Mouse (Mus musculus): ENCODE data around the gene Lhfp. TPM values are rescaled to one million over a fixed set of nuclear protein-coding genes. Genes with fewer than 3 reads are reported as not detected.
A peak's percentile ranks its signal among the peaks of the same experiment; 100 is the strongest.
"Not testable (repeated sequence)": the region's sequence is repeated elsewhere in the genome, so short reads cannot be mapped to it uniquely, and the experiment has no call there.

Gene Lhfp
- total and polyA plus RNA-seq, 2 experiments: 10.6 to 15.3 TPM

DNA sequence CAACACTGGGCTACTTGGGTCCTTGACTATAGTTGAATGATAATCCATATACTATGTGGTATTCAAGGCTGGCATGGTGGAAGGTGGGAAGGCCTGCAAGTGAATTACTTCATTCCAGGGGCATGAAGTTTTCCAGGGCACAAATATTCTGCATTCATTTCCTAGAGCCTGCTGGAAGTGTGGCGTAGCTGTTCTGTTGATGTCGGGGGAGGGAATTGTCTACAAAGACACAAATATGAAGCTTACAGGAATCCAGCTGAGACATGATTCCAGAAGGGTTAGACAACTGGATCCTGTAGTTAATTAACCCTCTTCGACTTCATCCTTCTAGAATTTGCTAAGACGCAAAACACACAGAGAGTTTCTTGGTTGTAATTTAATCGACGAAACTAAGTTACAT, 60.4 kb downstream of the Lhfp start:
- H3K4me1 ChIP-seq (ENCODE audit: control insufficient read depth, insufficient read depth, low read length): no peaks in the 10 kb centered on the region
- H3K79me2 ChIP-seq (ENCODE audit: control insufficient read depth, insufficient read depth, low read length): no peaks in the 10 kb centered on the region
- no peak overlapping the region for H3K27ac ChIP-seq (replicated peaks; ENCODE audit: insufficient read depth, low read depth, low read length)
- H3K9ac ChIP-seq (ENCODE audit: low read depth, low read length): no peak overlapping the region
- DNase-seq (ENCODE audit: extremely low read depth, low read depth, low spot score): no peak
- no peak overlapping the region for H3K4me3 ChIP-seq (ENCODE audit: insufficient read depth, low read depth, low read length)
- WGBS: 75% methylated on average over 6 of the region's 6 CpGs
- no peaks in the 10 kb centered on the region for H3K27me3 ChIP-seq (ENCODE audit: control insufficient read depth, insufficient read depth, low read length)
- TF ChIP-seq CTCF (IDR thresholded peaks at IDR 0.05; ENCODE audit: low read depth, low read length): no peak
- no peak for TF ChIP-seq POLR2A (IDR thresholded peaks at IDR 0.05; ENCODE audit: extremely low read depth, insufficient read depth, low read length)
- H3K36me3 ChIP-seq (ENCODE audit: control insufficient read depth, insufficient read depth, low read length): no peaks in the 10 kb centered on the region

DNA sequence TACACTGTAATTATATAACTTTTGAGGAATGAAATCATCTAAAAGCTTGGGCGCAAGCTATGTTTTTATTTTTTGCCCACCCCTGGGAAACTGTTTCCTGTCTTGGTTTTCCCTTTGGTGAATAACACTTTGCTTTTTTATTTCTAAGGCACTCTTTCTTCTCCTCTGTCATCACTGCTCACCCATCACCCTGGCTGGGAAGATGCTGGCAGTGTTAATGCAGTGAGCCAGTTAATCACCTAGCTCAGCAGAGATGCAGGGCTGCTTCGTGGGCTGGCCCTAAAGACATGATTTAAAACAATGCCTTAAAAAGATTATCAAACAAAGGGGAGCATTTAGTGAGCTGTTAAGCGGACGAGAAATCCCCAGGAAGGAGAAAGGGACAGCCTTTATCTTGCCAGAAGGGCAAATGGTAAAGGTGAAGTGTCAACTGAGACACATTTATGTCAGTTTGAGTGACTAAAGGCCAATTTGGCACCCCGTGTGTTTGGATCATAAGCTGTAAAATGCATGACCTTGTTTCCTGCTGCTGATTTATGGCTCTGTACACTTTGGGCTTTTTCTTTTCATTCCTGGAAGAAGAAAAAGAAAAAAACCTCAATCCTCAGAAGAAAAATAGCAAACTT, 60.9 kb downstream of the Lhfp start:
- H3K4me3 ChIP-seq (ENCODE audit: insufficient read depth, low read depth, low read length): no peak overlapping the region
- 29% methylated on average over 5 of the region's 5 CpGs for WGBS
- TF ChIP-seq CTCF (IDR thresholded peaks at IDR 0.05; ENCODE audit: low read depth, low read length) (no peak), POLR2A (IDR thresholded peaks at IDR 0.05; ENCODE audit: extremely low read depth, insufficient read depth, low read length) (no peak)
- H3K4me1 ChIP-seq (ENCODE audit: control insufficient read depth, insufficient read depth, low read length): no peaks in the 10 kb centered on the region
- H3K27me3 ChIP-seq (ENCODE audit: control insufficient read depth, insufficient read depth, low read length): no peaks in the 10 kb centered on the region
- H3K27ac ChIP-seq (replicated peaks; ENCODE audit: insufficient read depth, low read depth, low read length): no peak overlapping the region
- DNase-seq (ENCODE audit: extremely low read depth, low read depth, low spot score): no peak
- no peaks in the 10 kb centered on the region for H3K36me3 ChIP-seq (ENCODE audit: control insufficient read depth, insufficient read depth, low read length)
- no peaks in the 10 kb centered on the region for H3K79me2 ChIP-seq (ENCODE audit: control insufficient read depth, insufficient read depth, low read length)
- H3K9ac ChIP-seq (ENCODE audit: low read depth, low read length): no peak overlapping the region

DNA sequence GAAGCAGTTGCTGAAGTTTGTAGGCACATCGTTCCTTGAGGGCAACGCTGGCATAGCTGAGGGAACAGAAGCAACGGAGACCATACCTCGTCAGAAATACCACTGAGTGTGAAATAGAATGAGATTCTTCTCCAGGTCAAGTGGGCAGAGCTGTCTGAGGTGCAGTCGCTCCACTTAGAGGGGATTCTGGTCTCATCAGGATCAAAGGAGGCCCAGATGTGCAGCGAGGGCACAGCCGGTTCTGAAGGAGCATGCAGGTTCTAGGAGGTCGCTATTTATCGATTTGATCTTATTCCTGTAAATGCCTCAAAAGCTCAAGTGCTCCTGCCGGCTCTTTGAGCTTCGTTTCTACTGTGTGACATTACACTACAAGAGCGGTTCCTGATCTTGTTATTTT, 61.4 kb downstream of the Lhfp start:
- Histone ChIP-seq H3K36me3 (ENCODE audit: control insufficient read depth, insufficient read depth, low read length) (no peaks in the 10 kb centered on the region), H3K27me3 (ENCODE audit: control insufficient read depth, insufficient read depth, low read length) (no peaks in the 10 kb centered on the region), H3K4me1 (ENCODE audit: control insufficient read depth, insufficient read depth, low read length) (no peaks in the 10 kb centered on the region), H3K27ac (replicated peaks; ENCODE audit: insufficient read depth, low read depth, low read length) (no peak overlapping the region), H3K4me3 (ENCODE audit: insufficient read depth, low read depth, low read length) (no peak overlapping the region), H3K79me2 (ENCODE audit: control insufficient read depth, insufficient read depth, low read length) (no peaks in the 10 kb centered on the region), H3K9ac (ENCODE audit: low read depth, low read length) (no peak overlapping the region)
- no peak for TF ChIP-seq POLR2A (IDR thresholded peaks at IDR 0.05; ENCODE audit: extremely low read depth, insufficient read depth, low read length)
- no peak for TF ChIP-seq CTCF (IDR thresholded peaks at IDR 0.05; ENCODE audit: low read depth, low read length)
- WGBS: 59% methylated on average over 12 of the region's 12 CpGs
- no peak for DNase-seq (ENCODE audit: extremely low read depth, low read depth, low spot score)

DNA sequence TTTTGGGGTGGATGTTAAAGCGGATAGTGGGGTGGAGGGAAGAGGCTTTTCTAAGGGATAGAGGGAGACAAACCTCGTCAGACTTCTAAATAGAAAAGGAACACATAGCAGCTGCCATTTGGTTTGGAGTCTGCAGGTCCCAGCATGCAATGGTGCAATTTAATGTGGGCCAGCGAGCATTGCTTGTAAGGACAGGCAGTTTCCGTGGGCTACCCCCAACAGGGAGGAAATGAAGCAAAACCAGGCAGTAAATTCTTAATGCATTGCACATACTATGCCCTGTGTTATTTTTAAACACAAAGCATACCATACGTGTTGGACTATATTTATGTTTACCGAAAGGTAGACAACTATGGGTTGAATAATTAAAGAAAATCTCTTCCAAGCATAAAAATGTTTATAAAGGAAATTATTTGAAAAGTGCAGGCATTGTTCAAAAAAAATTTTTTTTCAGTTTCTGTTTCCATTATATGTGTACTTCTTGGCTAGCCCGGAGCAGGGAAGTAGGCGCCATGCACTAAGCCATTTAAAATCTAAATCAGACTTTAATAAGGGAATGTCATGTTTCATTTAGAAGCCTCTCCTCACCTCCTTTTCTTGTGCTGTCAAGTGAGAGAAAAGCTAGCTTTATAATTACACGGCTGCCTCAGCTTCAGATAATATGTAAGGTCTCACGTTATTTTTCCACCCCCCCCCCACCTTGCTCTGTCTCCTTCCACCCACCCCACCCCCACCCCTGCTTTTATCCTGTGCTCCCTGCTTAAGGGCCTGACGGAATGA, 67.5 kb downstream of the Lhfp start:
- Histone ChIP-seq H3K79me2 (ENCODE audit: control insufficient read depth, insufficient read depth, low read length) (no peaks in the 10 kb centered on the region), H3K27me3 (ENCODE audit: control insufficient read depth, insufficient read depth, low read length) (no peaks in the 10 kb centered on the region), H3K27ac (replicated peaks; ENCODE audit: insufficient read depth, low read depth, low read length) (no peak overlapping the region), H3K4me3 (ENCODE audit: insufficient read depth, low read depth, low read length) (no peak overlapping the region), H3K9ac (ENCODE audit: low read depth, low read length) (no peak overlapping the region), H3K36me3 (ENCODE audit: control insufficient read depth, insufficient read depth, low read length) (no peaks in the 10 kb centered on the region), H3K4me1 (ENCODE audit: control insufficient read depth, insufficient read depth, low read length) (no peaks in the 10 kb centered on the region)
- TF ChIP-seq POLR2A (IDR thresholded peaks at IDR 0.05; ENCODE audit: extremely low read depth, insufficient read depth, low read length): no peak
- TF ChIP-seq CTCF (IDR thresholded peaks at IDR 0.05; ENCODE audit: low read depth, low read length): no peak
- WGBS: 78% methylated on average over 11 of the region's 11 CpGs
- no peak for DNase-seq (ENCODE audit: extremely low read depth, low read depth, low spot score)

DNA sequence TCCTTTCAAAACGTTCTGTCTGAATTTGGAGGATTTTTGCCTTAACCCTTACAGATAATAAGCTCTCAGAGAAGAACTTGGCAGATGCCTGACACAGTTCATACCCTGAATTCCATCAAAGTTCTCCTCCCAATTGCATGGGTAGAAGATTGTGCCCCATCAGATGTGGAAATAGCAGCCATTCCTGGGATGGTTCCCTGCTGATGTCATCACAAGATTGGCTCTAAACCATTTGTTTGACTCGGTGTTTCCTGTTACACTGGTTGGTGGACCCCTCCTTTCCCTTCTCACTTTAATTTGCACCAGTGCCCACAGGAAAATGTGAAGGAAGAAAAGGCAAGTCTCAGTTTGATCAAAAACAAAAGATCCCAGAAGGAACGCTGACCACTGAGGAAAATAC, 68.6 kb downstream of the Lhfp start:
- H3K36me3 ChIP-seq (ENCODE audit: control insufficient read depth, insufficient read depth, low read length): no peaks in the 10 kb centered on the region
- H3K4me3 ChIP-seq (ENCODE audit: insufficient read depth, low read depth, low read length): no peak overlapping the region
- no peaks in the 10 kb centered on the region for H3K79me2 ChIP-seq (ENCODE audit: control insufficient read depth, insufficient read depth, low read length)
- no peak for TF ChIP-seq CTCF (IDR thresholded peaks at IDR 0.05; ENCODE audit: low read depth, low read length)
- TF ChIP-seq POLR2A (IDR thresholded peaks at IDR 0.05; ENCODE audit: extremely low read depth, insufficient read depth, low read length): no peak
- H3K27ac ChIP-seq (replicated peaks; ENCODE audit: insufficient read depth, low read depth, low read length): no peak overlapping the region
- 36% methylated on average over 3 of the region's 3 CpGs for WGBS
- H3K4me1 ChIP-seq (ENCODE audit: control insufficient read depth, insufficient read depth, low read length): no peaks in the 10 kb centered on the region
- DNase-seq (ENCODE audit: extremely low read depth, low read depth, low spot score): peak; percentile 11
- no peaks in the 10 kb centered on the region for H3K27me3 ChIP-seq (ENCODE audit: control insufficient read depth, insufficient read depth, low read length)
- H3K9ac ChIP-seq (ENCODE audit: low read depth, low read length): no peak overlapping the region

DNA sequence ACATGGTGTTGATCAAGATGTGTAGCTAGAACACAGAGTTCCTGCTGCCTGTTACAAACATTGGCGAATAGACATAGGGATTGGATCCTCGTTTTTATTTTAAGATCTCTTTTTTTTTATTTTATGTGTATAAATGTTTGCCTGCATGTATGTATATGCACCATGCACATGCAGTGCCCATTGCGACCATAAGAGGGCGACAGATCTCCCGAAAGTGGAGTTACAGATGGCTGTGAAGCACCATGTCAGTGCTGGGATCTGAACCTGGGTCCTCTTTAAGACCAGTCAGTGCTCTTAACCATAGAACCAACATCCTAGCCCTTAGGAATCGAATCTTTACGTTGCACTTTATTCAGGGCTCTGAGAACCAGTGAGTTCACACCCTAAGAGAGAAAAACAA, 70.7 kb downstream of the Lhfp start:
- no peak for DNase-seq (ENCODE audit: extremely low read depth, low read depth, low spot score)
- no peaks in the 10 kb centered on the region for H3K4me1 ChIP-seq (ENCODE audit: control insufficient read depth, insufficient read depth, low read length)
- H3K36me3 ChIP-seq (ENCODE audit: control insufficient read depth, insufficient read depth, low read length): no peaks in the 10 kb centered on the region
- no peak overlapping the region for H3K27ac ChIP-seq (replicated peaks; ENCODE audit: insufficient read depth, low read depth, low read length)
- no peaks in the 10 kb centered on the region for H3K79me2 ChIP-seq (ENCODE audit: control insufficient read depth, insufficient read depth, low read length)
- H3K9ac ChIP-seq (ENCODE audit: low read depth, low read length): no peak overlapping the region
- WGBS: 94% methylated on average over 7 of the region's 7 CpGs
- no peaks in the 10 kb centered on the region for H3K27me3 ChIP-seq (ENCODE audit: control insufficient read depth, insufficient read depth, low read length)
- H3K4me3 ChIP-seq (ENCODE audit: insufficient read depth, low read depth, low read length): no peak overlapping the region
- TF ChIP-seq CTCF (IDR thresholded peaks at IDR 0.05; ENCODE audit: low read depth, low read length): peak; percentile 8; the same call in 1 of the 2 replicates
- TF ChIP-seq POLR2A (IDR thresholded peaks at IDR 0.05; ENCODE audit: extremely low read depth, insufficient read depth, low read length): no peak

DNA sequence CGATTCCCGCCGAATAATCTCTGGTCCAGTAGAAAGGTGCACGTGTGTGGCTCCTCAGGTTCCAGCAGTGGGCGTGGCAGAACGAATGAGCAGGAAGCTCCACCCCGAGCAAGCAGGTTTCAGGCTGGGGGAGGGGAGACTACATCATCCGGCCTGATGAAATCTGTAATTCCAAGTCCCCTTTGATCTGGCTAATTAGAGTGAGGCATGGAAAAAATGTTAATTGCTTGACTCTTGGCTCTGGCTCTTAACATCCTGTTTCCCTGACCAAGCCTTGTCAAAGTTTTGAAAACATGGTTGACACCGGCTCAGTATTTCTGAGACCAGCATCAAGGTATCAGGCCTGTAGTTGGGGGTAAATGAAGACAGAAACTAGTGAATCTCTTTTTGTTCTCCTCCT, 77.4 kb downstream of the Lhfp start:
- not testable (repeated sequence) for H3K79me2 ChIP-seq (ENCODE audit: control insufficient read depth, insufficient read depth, low read length); DNase-seq (ENCODE audit: extremely low read depth, low read depth, low spot score); H3K9ac ChIP-seq (ENCODE audit: low read depth, low read length); H3K4me1 ChIP-seq (ENCODE audit: control insufficient read depth, insufficient read depth, low read length); H3K27me3 ChIP-seq (ENCODE audit: control insufficient read depth, insufficient read depth, low read length); H3K36me3 ChIP-seq (ENCODE audit: control insufficient read depth, insufficient read depth, low read length); H3K27ac ChIP-seq (replicated peaks; ENCODE audit: insufficient read depth, low read depth, low read length); H3K4me3 ChIP-seq (ENCODE audit: insufficient read depth, low read depth, low read length)
- WGBS: 53% methylated on average over 5 of the region's 9 CpGs
